Mouse (Mus musculus) limb, embryonic 10.5 days (tissue): ENCODE data around the gene Slc27a1. TPM values are rescaled to one million over a fixed set of nuclear protein-coding genes. Genes with fewer than 3 reads are reported as not detected.
A peak's percentile ranks its signal among the peaks of the same experiment; 100 is the strongest.

Experiments
- DNase-seq: peaks from one replicate; pipeline ENCODE4 v3.0.0-alpha.2; 2017; ENCODE audit warnings: low spot score
- H3K27ac ChIP-seq: fragments of 300-500 bp; sonication (generic); 2 replicates; pipeline ENCODE4 v1.5.1; 2016; ENCODE audit warnings: mild to moderate bottlenecking
- H3K27me3 ChIP-seq: fragments of 300-500 bp; sonication (generic); 2 replicates; pipeline ENCODE4 v1.6.1; 2016; ENCODE audit warnings: low read depth, mild to moderate bottlenecking; ENCODE audit not compliant: poor library complexity, severe bottlenecking
- H3K36me3 ChIP-seq: fragments of 300-500 bp; sonication (generic); 2 replicates; pipeline ENCODE4 v1.6.1; 2016; ENCODE audit warnings: mild to moderate bottlenecking, moderate library complexity
- H3K4me1 ChIP-seq: fragments of 300-500 bp; sonication (generic); 2 replicates; pipeline ENCODE4 v1.6.1; 2016
- H3K4me3 ChIP-seq: fragments of 300-500 bp; sonication (generic); 2 replicates; pipeline ENCODE4 v1.5.1; 2016; ENCODE audit warnings: mild to moderate bottlenecking, moderate library complexity
- H3K9me3 ChIP-seq: fragments of 300-500 bp; sonication (generic); replicated peaks from 2 replicates; pipeline ENCODE4 v1.6.1; 2016; ENCODE audit warnings: mild to moderate bottlenecking
- WGBS: fragments of 180-500 bp; shearing (Covaris S2); methylation state at CpG from one replicate; pipeline ENCODE4 v1.1.7; 2016; 5-methylcytosine and 5-hydroxymethylcytosine counted together
- polyA plus RNA-seq: library from polyadenylated mRNA; unstranded; fragments of >200 nt; fragmentation: Nextera tagmentation; extraction: Ambion mirVana; gene quantifications from 2 replicates; pipeline ENCODE4 v1.2.1, GENCODE M21; 2016

Slc27a1 gene
- polyA plus RNA-seq, 1 experiment from 2014 or later, result 28.8 TPM

DNA sequence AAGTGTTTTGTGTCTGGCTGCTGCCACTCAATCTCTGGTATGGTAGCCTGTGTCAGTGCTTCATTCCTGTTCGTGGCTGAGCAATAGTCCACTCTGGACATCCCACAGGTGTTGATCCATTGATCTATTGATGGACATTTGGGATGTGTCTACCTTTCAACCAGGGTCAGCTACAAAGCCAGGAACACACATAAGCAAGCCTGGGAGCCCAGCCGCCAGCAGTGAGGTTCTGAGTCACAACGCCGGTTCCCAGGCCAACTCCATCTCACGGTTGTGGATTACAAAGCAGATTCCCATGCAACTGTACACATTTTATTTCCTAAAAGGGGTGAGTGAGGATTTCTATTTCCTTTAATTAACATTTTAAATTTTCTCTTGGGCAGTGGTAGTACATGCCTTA, 7.9 kb upstream of the Slc27a1 start:
- 85% methylated on average over 5 of the region's 5 CpGs for WGBS
- no peak for DNase-seq
- Histone ChIP-seq H3K4me1 (peaks cover 21% of the 10 kb centered on the region), H3K27me3 (peaks cover 97% of the 10 kb centered on the region), H3K9me3 (peaks cover 4% of the 10 kb centered on the region), H3K4me3 (no peak overlapping the region), H3K27ac (no peak overlapping the region), H3K36me3 (no peaks in the 10 kb centered on the region)

DNA sequence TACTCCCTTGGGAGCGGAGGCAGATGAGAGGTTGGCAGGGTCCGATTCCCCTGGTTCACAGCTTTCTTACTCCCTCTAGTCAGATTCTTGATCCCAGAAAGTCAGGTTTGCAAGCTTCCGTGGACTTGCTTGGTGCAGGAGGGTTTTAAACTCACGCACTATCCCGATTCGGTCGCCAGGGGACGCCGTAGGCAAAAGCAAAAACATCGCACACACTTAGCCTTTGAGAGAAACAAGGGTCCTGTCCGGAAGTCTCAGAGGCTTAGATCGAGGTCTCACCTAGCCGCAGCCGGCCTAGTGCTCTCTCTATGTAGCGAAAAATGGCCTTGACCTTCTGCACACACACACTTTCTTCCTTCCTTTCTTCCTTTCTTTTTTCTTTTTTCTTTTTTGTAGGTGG, 7.3 kb upstream of the Slc27a1 start:
- DNase-seq, result peak; percentile 82
- H3K36me3 ChIP-seq, result no peaks in the 10 kb centered on the region
- WGBS, result 3% methylated on average over 15 of the region's 15 CpGs
- no peak overlapping the region; the same call in 1 of the 2 replicates for H3K4me3 ChIP-seq
- H3K27ac ChIP-seq, result no peak overlapping the region
- peaks cover 4% of the 10 kb centered on the region for H3K9me3 ChIP-seq
- H3K4me1 ChIP-seq, result peaks cover 21% of the 10 kb centered on the region
- H3K27me3 ChIP-seq, result peaks cover 97% of the 10 kb centered on the region

DNA sequence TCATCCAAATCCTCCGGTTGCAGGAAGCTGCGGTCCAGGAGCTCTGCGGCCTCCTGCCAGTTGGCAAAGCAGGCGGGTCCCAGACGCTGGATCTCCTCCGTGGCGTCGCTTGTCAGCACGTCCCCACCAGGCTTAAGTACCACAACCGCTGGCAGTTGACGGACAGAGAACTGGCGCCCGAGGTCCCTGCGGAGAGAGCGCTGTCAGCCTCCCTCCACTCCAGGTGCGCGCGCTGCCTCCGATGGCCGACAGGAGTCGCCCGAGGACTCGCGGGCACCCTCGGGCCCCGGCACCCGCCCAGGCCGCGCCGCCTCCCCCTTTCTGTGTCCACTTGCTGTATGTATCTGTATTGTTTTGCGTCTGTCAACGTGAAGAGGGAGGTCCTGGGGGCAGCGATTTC, 5.9 kb upstream of the Slc27a1 start:
- DNase-seq, result peak; percentile 81
- 2% methylated on average over 33 of the region's 33 CpGs for WGBS
- H3K27me3 ChIP-seq, result peaks cover 97% of the 10 kb centered on the region
- H3K36me3 ChIP-seq, result no peaks in the 10 kb centered on the region
- H3K27ac ChIP-seq, result no peak overlapping the region
- H3K4me3 ChIP-seq, result peak overlapping the region; percentile 31
- H3K9me3 ChIP-seq, result peaks cover 4% of the 10 kb centered on the region
- H3K4me1 ChIP-seq, result peaks cover 21% of the 10 kb centered on the region

DNA sequence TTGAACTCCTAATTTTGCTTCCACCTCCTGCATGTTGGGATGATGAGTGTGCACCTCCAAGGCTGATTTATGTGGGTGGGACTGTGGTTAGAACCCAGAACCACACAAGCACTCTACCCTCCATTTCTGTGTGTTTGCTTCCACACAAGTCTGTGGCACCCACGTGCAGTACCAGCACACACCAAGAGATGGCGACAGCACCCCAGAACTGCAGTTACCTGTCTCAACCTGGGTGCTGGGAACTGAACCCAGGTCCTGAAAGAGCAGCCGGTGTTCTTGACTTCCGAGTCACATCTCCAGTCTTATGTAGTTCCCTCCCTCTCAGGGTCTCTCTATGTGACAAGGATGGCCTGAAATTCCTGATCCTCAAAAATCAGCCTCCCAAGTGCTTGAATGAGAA, 4.7 kb upstream of the Slc27a1 start:
- peaks cover 19% of the 10 kb centered on the region for H3K4me1 ChIP-seq
- H3K27me3 ChIP-seq, result peaks cover 97% of the 10 kb centered on the region
- WGBS, result 92% methylated on average over 4 of the region's 4 CpGs
- no peaks in the 10 kb centered on the region for H3K36me3 ChIP-seq
- H3K9me3 ChIP-seq, result peaks cover 4% of the 10 kb centered on the region
- DNase-seq, result no peak
- no peak overlapping the region for H3K4me3 ChIP-seq
- no peak overlapping the region for H3K27ac ChIP-seq

DNA sequence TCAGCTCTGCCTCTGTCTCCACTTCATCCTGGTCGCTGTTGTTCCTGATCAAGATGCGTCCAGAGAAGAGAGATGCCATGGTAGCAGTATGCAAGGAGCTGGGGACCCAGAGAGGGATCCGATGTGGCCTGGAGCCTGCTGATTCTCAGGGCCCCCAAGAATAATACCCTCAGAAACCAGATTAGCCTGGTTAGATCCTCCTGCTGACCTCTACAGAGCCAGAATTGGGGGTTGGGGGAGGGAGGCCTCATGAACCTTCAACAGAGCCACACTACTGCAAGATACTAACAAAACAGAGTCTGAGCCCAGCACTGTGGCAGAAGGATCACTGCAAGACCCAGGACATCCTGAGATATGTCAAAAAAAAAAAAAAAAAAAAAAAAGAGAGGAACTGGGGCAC, 2.2 kb upstream of the Slc27a1 start, which contains the start of gene Nxnl1:
TSS of gene Nxnl1 (minus strand) at position 101 of the 400 bp plus-strand sequence.
- 66% methylated on average over 3 of the region's 3 CpGs for WGBS
- peaks cover 35% of the 10 kb centered on the region for H3K4me1 ChIP-seq
- H3K27me3 ChIP-seq, result peaks cover 79% of the 10 kb centered on the region

DNA sequence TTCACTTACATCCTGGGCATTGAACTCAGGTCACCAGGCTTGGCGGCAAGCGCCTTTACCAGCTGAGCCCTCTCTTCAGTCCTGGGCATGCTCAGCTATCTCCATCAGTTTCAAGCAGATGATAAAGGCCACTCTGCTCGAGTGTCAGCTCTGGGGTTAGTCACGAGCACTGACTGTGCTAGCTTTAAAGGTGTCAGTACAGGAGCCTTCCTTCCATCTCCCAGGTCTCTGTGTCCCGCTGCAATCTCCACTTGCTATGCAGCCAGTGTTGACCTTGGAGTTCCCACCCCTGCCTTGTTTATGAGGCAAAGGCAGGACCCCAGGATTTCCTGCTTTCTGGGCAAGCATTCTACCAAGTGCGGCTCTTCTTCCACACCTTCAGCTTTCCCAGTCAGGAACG, 1.1 kb upstream of the Slc27a1 start:
- peaks cover 4% of the 10 kb centered on the region for H3K9me3 ChIP-seq
- peaks cover 34% of the 10 kb centered on the region for H3K4me1 ChIP-seq
- 72% methylated on average over 7 of the region's 7 CpGs for WGBS
- H3K36me3 ChIP-seq, result no peaks in the 10 kb centered on the region
- H3K27me3 ChIP-seq, result peaks cover 75% of the 10 kb centered on the region
- no peak overlapping the region for H3K27ac ChIP-seq
- DNase-seq, result no peak
- no peak overlapping the region for H3K4me3 ChIP-seq

More for the DNA sequence above, 2.2 kb upstream of the Slc27a1 start, which contains the start of gene Nxnl1:
- Histone ChIP-seq H3K27ac (no peak within 1 kb of the TSS), H3K4me3 (no peak within 1 kb of the TSS), H3K36me3 (no peaks in the 10 kb centered on the region), H3K9me3 (peaks cover 4% of the 10 kb centered on the region)
- DNase-seq, result no peak

DNA sequence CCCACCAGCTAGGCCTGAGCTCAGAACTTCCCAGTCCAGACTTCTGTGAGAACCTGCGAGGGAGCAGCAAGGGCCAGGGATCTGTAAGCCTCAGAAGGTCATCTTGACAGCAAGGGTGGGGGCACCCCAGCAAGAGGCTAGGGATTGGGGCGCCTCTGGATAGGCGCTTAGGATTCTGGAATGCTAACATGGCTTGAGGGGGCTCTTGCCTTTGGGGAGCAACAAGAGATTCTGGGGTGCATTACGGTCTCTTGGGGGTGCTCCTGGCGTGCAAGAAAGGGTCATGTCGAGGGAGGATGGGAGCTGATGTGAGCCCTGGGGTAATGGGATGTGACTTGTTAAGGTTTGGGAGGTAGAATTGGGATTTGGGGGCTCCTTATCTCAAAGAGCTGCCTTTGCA, 259 bp downstream of the Slc27a1 start:
- DNase-seq, result no peak
- Histone ChIP-seq H3K27me3 (peaks cover 61% of the 10 kb centered on the region), H3K9me3 (peaks cover 4% of the 10 kb centered on the region), H3K27ac (peak overlapping the region; percentile 61), H3K4me3 (peak overlapping the region; percentile 56), H3K4me1 (peaks cover 29% of the 10 kb centered on the region), H3K36me3 (no peaks in the 10 kb centered on the region)
- 14% methylated on average over 6 of the region's 6 CpGs for WGBS

DNA sequence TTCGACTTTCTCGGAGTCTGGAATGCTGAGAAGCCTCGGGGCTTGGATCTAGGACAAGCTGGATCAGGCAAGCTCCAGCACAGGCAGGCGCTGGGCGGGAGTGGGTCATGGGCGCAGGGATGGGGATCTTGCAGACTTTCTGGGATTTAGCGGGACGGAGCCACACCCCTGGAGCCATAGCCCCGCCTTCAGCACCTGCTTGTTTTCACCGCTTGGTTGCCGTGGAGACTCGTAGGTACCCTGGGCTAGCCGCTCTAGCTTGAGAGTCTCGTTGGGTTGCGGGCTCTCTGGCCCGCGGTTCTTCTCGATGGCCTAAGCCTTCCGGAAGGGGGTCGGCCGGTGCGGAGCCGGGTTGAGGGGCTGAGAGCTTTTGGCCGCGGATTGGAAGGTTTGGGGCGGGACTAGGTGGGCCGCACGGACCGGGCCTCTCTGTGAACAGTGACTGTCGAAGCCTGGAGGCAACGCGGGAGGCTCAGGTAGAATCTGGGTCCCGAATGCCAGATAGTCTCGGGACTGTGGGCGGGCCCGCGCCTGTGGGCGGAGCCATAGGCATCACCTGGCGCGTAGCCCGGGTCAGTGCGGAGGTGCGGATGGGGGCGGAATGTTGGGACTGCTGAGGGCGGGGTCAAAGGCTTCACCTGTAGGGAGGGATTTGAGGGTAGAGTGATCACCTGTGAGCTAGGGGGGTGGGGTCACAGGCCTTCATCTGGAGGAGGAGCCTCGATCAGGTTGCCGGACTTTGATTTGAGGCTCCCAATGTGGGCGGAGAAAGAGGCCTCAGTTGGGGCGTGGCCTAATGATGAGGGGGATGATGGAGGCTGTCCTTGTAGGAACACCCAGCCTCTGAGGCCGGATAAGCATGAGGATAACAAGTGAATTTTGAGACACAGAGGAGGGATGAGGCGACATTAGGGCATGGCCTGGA, 946 bp downstream of the Slc27a1 start:
- WGBS, result under 1% methylated on average over 51 of the region's 51 CpGs
- H3K36me3 ChIP-seq, result no peaks in the 10 kb centered on the region
- no peaks in the 10 kb centered on the region for H3K9me3 ChIP-seq
- H3K4me1 ChIP-seq, result peaks cover 29% of the 10 kb centered on the region
- H3K27ac ChIP-seq, result peak overlapping the region; percentile 61
- H3K4me3 ChIP-seq, result peak overlapping the region; percentile 56
- peaks cover 54% of the 10 kb centered on the region for H3K27me3 ChIP-seq
- DNase-seq, result peak; percentile 84

DNA sequence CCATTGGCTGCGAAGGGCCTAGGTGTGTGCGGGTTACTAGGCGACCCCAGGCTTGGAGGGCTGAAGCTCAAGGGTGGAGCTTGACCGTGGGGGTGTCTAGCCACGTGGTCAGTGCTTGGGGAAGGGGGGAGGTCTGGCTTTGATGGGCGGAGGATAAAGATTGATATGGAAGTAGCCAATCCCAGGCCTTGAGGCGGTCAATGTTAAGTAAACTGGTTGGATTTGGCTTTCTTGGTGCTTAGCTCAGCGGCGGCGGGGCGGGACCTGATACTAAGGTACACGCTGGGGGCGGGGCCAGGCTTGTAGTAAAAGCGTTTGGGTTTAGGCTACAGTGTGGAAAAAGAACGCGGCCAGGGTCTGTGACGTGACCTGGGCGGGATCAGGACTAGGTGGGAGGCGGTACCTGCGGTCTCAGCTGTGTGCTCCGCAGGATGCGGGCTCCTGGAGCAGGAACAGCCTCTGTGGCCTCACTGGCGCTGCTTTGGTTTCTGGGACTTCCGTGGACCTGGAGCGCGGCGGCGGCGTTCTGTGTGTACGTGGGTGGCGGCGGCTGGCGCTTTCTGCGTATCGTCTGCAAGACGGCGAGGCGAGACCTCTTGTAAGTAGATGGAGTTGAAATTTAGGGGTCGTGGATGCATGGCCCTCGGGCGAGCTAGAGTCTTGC, 1.7 kb downstream of the Slc27a1 start:
- peak; percentile 90 for DNase-seq
- Histone ChIP-seq H3K36me3 (no peaks in the 10 kb centered on the region), H3K4me1 (peaks cover 29% of the 10 kb centered on the region), H3K27ac (peak overlapping the region; percentile 61), H3K4me3 (peak overlapping the region; percentile 56), H3K27me3 (peaks cover 49% of the 10 kb centered on the region), H3K9me3 (no peaks in the 10 kb centered on the region)
- WGBS, result under 1% methylated on average over 41 of the region's 41 CpGs

DNA sequence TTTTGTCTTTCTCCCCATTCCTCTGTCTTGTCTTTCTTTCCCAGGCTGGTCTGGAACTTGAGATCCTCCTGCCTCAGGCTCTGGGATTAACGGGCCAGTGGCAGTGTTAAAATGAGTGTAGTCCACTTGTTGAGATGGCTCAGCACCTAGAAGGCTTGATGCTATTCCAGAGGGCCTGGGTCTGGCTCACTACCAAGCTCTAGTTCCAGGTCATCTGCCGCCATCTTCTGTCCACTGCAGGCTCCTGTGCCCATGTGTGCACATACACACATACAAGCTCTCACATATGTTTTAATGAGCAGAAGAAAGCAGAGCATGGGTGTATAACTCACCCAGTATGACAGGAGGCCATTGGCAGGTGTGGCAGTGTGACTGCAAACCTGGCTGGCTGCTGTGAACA, 3.4 kb downstream of the Slc27a1 start:
- H3K27me3 ChIP-seq, result peaks cover 33% of the 10 kb centered on the region
- no peak for DNase-seq
- H3K36me3 ChIP-seq, result no peaks in the 10 kb centered on the region
- WGBS, result 90% methylated on average over 2 of the region's 2 CpGs
- no peak overlapping the region for H3K4me3 ChIP-seq
- no peaks in the 10 kb centered on the region for H3K9me3 ChIP-seq
- peaks cover 29% of the 10 kb centered on the region for H3K4me1 ChIP-seq
- no peak overlapping the region for H3K27ac ChIP-seq

DNA sequence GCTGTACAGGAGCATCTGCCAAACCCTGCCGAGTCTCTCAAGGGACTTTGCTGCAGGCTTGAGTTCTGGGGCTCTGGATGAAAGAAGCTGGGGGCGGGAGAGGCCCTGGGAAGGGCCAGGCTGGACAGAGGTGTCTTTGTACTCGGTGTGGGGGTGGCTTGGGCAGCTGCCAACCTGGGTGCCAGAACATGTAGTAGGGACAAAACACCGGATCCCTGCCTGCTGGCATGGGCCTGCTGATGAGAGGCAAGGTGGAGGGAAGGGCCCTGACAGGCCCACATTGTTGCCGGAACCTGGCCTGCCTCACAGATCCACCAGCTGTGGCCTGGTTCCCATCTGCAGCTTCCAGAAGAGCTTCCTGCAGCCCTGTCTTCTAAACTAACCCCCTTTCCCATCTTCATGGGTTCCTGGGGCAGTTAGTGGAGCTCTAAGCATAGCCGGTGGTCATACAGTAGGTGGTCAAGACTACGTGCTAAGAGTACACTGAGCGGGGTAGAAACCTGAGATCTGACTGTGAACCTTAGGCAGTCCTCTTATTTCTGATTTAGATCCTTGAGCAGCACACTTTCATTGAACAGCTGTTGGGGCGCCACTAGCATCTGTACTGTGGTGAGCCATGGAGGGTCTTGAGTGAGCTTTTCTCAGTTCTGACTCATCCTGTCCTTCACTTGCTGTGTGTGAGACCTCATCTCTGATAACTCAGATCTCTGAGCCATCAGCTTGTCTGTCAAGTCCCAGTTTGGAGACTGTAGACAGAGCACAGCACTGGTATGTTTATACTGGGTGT, 4.4 kb downstream of the Slc27a1 start:
- no peak for DNase-seq
- Histone ChIP-seq H3K9me3 (no peaks in the 10 kb centered on the region), H3K27me3 (peaks cover 23% of the 10 kb centered on the region), H3K4me3 (no peak overlapping the region), H3K27ac (no peak overlapping the region), H3K36me3 (no peaks in the 10 kb centered on the region), H3K4me1 (peaks cover 29% of the 10 kb centered on the region)
- 87% methylated on average over 9 of the region's 9 CpGs for WGBS

DNA sequence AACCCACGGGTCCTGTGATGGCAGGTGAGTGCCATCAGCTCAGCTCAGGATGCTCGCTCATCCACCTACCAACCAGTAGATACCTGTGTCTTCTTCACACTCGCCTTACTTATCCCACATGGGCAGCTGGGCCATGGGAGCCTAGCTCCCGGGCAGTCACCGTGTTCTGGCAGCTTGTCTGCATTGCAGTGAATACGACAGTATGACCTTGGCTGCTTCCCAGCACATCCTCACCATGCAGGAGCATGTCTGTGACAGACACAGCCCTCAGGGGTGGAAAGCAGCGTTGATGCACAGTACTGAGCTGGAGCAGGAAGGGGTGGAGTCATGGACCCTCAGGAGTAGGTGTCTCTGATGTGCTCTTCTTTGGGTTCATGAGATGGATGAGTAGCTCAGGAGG, 5.7 kb downstream of the Slc27a1 start:
- Histone ChIP-seq H3K9me3 (no peaks in the 10 kb centered on the region), H3K4me1 (peaks cover 16% of the 10 kb centered on the region), H3K36me3 (no peaks in the 10 kb centered on the region), H3K27me3 (peaks cover 13% of the 10 kb centered on the region), H3K27ac (no peak overlapping the region), H3K4me3 (no peak overlapping the region)
- WGBS, result 76% methylated on average over 7 of the region's 7 CpGs
- DNase-seq, result no peak
